In genomic region chr9:105827791-105828385, GRCm38 (mm10) we compare ENCODE assay signal across 10 mouse cellular contexts. TPM values are rescaled to one million over a fixed set of nuclear protein-coding genes. Genes with fewer than 3 reads are reported as not detected.
DNase-seq lines count a peak whose midpoint lies in the region; ATAC-seq and TF ChIP-seq lines count a peak whose summit lies in the region.
"Had no signal": no experiment of that assay in that cellular context is flagged by ENCODE, and none has a peak within 500 bp of the region (broad histone marks: within the 10 kb centered on the region; RNA-seq: fewer than 3 reads in every experiment).

Gene Col6a6 (minus strand): TSS chr9:105828160.

- no peaks in the 10 kb centered on the region for H3K36me3 ChIP-seq in kidney, embryonic 16.5 days (ENCODE audit: insufficient read depth, low read length)
- no peaks in the 10 kb centered on the region for H3K36me3 ChIP-seq in intestine, embryonic 14.5 days (ENCODE audit: control insufficient read depth, insufficient read depth, low read length)
- no peaks in the 10 kb centered on the region for H3K36me3 ChIP-seq in stomach, embryonic 14.5 days (ENCODE audit: control insufficient read depth, insufficient read depth, low read length)
- no peaks in the 10 kb centered on the region for H3K36me3 ChIP-seq in lung, postnatal 0 days (ENCODE audit: insufficient read depth, low read length)

- ATAC-seq in kidney, embryonic 16.5 days (ENCODE audit: low FRiP score, low TSS enrichment) = peak; percentile 71; the same call in 1 of the 2 replicates
- no peak for ATAC-seq in intestine, embryonic 14.5 days (replicated peaks; ENCODE audit: low FRiP score, low TSS enrichment, low read depth)
- no peak for ATAC-seq in stomach, embryonic 14.5 days (ENCODE audit: insufficient number of reproducible peaks, insufficient read depth, low FRiP score, low read depth)
- no peak for ATAC-seq in lung, postnatal 0 days

- H3K4me2 ChIP-seq in kidney, embryonic 16.5 days (replicated peaks; ENCODE audit: low read depth, low read length) = peak within 1 kb of the TSS; percentile 53
- peak within 1 kb of the TSS; percentile 34; the same call in 1 of the 2 replicates for H3K4me2 ChIP-seq in intestine, embryonic 14.5 days (ENCODE audit: low read length)
- H3K4me2 ChIP-seq in stomach, embryonic 14.5 days (replicated peaks; ENCODE audit: low read depth, low read length) = peak within 1 kb of the TSS; percentile 48
- H3K4me2 ChIP-seq in lung, postnatal 0 days (replicated peaks; ENCODE audit: low read depth, low read length) = no peak within 1 kb of the TSS

- 8% methylated on average over 20 of the region's 20 CpGs for WGBS in kidney, embryonic 16.5 days
- 14% methylated on average over 20 of the region's 20 CpGs for WGBS in intestine, embryonic 14.5 days
- WGBS in stomach, embryonic 14.5 days = 13% methylated on average over 20 of the region's 20 CpGs
- 13% methylated on average over 20 of the region's 20 CpGs for WGBS in lung, postnatal 0 days

- no peak for TF ChIP-seq CTCF in lung, postnatal 0 days (IDR thresholded peaks at IDR 0.05)

- 0 out of 2 replicates have a peak, but pooled peaks cover 4% of the 10 kb centered on the region for H3K27me3 ChIP-seq in kidney, embryonic 16.5 days (ENCODE audit: insufficient read depth, low read length)
- H3K27me3 ChIP-seq in intestine, embryonic 14.5 days (replicated peaks; ENCODE audit: control insufficient read depth, insufficient read depth, low read length) = peaks cover 10% of the 10 kb centered on the region
- H3K27me3 ChIP-seq in stomach, embryonic 14.5 days (ENCODE audit: control insufficient read depth, insufficient read depth, low read length) = no peaks in the 10 kb centered on the region
- no peaks in the 10 kb centered on the region for H3K27me3 ChIP-seq in lung, postnatal 0 days (replicated peaks; ENCODE audit: insufficient read depth, low read length)

- DNase-seq in kidney, postnatal 25 days = no peak
- DNase-seq in gastrocnemius, postnatal 36 days = peak; percentile 17 to 29
- DNase-seq in intestine, embryonic 14.5 days (ENCODE audit: low spot score) = no peak
- DNase-seq in retina, embryonic 14.5 days (ENCODE audit: low spot score) = no peak
- no peak for DNase-seq in left cerebral cortex, adult 11 months (ENCODE audit: low spot score)
- no peak for DNase-seq in lung, postnatal 0 days (ENCODE audit: low spot score)

- H3K9me3 ChIP-seq in kidney, embryonic 16.5 days (ENCODE audit: low read length) = no peaks in the 10 kb centered on the region
- H3K9me3 ChIP-seq in intestine, embryonic 14.5 days (ENCODE audit: control insufficient read depth, low read length) = no peaks in the 10 kb centered on the region
- H3K9me3 ChIP-seq in stomach, embryonic 14.5 days (ENCODE audit: control insufficient read depth, low read depth, low read length) = no peaks in the 10 kb centered on the region
- H3K9me3 ChIP-seq in lung, postnatal 0 days (ENCODE audit: low read length) = no peaks in the 10 kb centered on the region

- H3K4me3 ChIP-seq in kidney, embryonic 16.5 days (ENCODE audit: low read length) = peak within 1 kb of the TSS; percentile 33
- H3K4me3 ChIP-seq in intestine, embryonic 14.5 days (ENCODE audit: low read depth, low read length) = no peak within 1 kb of the TSS
- H3K4me3 ChIP-seq in stomach, embryonic 14.5 days (ENCODE audit: low read depth, low read length) = peak within 1 kb of the TSS; percentile 15; the same call in 1 of the 2 replicates
- no peak within 1 kb of the TSS for H3K4me3 ChIP-seq in lung, postnatal 0 days (ENCODE audit: low read depth, low read length)
- H3K4me3 ChIP-seq: myocyte had no signal

- no peak for TF ChIP-seq EP300 in lung, postnatal 0 days (IDR thresholded peaks at IDR 0.05)

- H3K4me1 ChIP-seq in kidney, embryonic 16.5 days (ENCODE audit: insufficient read depth, low read length) = peaks cover 9% of the 10 kb centered on the region
- no peaks in the 10 kb centered on the region for H3K4me1 ChIP-seq in intestine, embryonic 14.5 days (replicated peaks; ENCODE audit: control insufficient read depth, insufficient read depth, low read length)
- H3K4me1 ChIP-seq in stomach, embryonic 14.5 days (ENCODE audit: control insufficient read depth, insufficient read depth, low read length) = peaks cover 4% of the 10 kb centered on the region; the same call in 1 of the 2 replicates
- H3K4me1 ChIP-seq in lung, postnatal 0 days (ENCODE audit: insufficient read depth, low read depth, low read length) = no peaks in the 10 kb centered on the region

- peak within 1 kb of the TSS; percentile 24; the same call in 1 of the 2 replicates for H3K9ac ChIP-seq in kidney, embryonic 16.5 days (replicated peaks; ENCODE audit: low read length)
- H3K9ac ChIP-seq in intestine, embryonic 14.5 days (ENCODE audit: low read length) = no peak within 1 kb of the TSS
- H3K9ac ChIP-seq in stomach, embryonic 14.5 days (replicated peaks; ENCODE audit: low read depth, low read length) = no peak within 1 kb of the TSS; the same call in 1 of the 2 replicates
- no peak within 1 kb of the TSS for H3K9ac ChIP-seq in lung, postnatal 0 days (replicated peaks; ENCODE audit: low read depth)

- intact Hi-C loops in gastrocnemius, postnatal 36 days (cut with DNase I) = no loop called here

- no peak within 1 kb of the TSS for H3K27ac ChIP-seq in kidney, embryonic 16.5 days (ENCODE audit: low read length)
- no peak within 1 kb of the TSS for H3K27ac ChIP-seq in intestine, embryonic 14.5 days (ENCODE audit: low read depth)
- H3K27ac ChIP-seq in stomach, embryonic 14.5 days (ENCODE audit: low read length) = no peak within 1 kb of the TSS
- H3K27ac ChIP-seq in lung, postnatal 0 days (ENCODE audit: low read length) = no peak within 1 kb of the TSS

RNA-seq across cellular contexts. Expression of gene Col6a6, which starts in this region (rescaled TPM):
- polyA plus RNA-seq in kidney, embryonic 16.5 days (2015; fragmentation: Nextera tagmentation; extraction: Ambion mirVana) = 0.92 and 1.1 TPM in 2 replicates
- total RNA-seq in gastrocnemius, postnatal 36 days (2021) = 1 to 10 TPM; 3.0 to 3.5 TPM
- polyA plus RNA-seq in intestine, embryonic 14.5 days (2014; fragmentation: Nextera tagmentation; extraction: Ambion mirVana) = 0.23 and 1.2 TPM in 2 replicates
- 1.9 and 2.3 TPM in 2 replicates for polyA plus RNA-seq in stomach, embryonic 14.5 days (2014; fragmentation: Nextera tagmentation; extraction: Ambion mirVana)
- polyA plus RNA-seq in lung, postnatal 0 days (2015; fragmentation: Nextera tagmentation; extraction: Ambion mirVana) = 0.07 and 0.12 TPM in 2 replicates
- total RNA-seq: MEL had no signal

Comparison
In these comparisons a context has a peak if more than half of its experiments do, and no peak if none do; other contexts are left out.
1. H3K4me3 ChIP-seq: peak in kidney, embryonic 16.5 days (single experiment) and stomach, embryonic 14.5 days (single experiment); none in intestine, embryonic 14.5 days (single experiment) and lung, postnatal 0 days (single experiment).
2. DNase-seq: peak in gastrocnemius, postnatal 36 days (2 of 2); none in kidney, postnatal 25 days (0 of 2), intestine, embryonic 14.5 days (single experiment), retina, embryonic 14.5 days (single experiment), left cerebral cortex, adult 11 months (single experiment) and lung, postnatal 0 days (single experiment).